Mouse (Mus musculus) embryonic facial prominence, embryonic 13.5 days (tissue): Measurements from ENCODE around the gene Cmtr1. TPM values are rescaled to one million over a fixed set of nuclear protein-coding genes. Genes with fewer than 3 reads are reported as not detected.

Experiments
- ATAC-seq: fragments of 200-750 bp; cut with Nextera tagmentation; 2 replicates; pipeline ENCODE4 v1.8.0; 2017; ENCODE audit warnings: low read depth; ENCODE audit not compliant: insufficient number of reproducible peaks, insufficient read depth, low FRiP score, low TSS enrichment
- H3K27ac ChIP-seq: fragments of 300-500 bp; sonication (generic); 2 replicates; pipeline ENCODE4 v1.5.1; 2015; ENCODE audit warnings: moderate library complexity, mild to moderate bottlenecking, inconsistent platforms
- H3K27me3 ChIP-seq: fragments of 300-500 bp; sonication (generic); 2 replicates; pipeline ENCODE4 v1.6.1; 2015; ENCODE audit warnings: mild to moderate bottlenecking, inconsistent platforms
- H3K36me3 ChIP-seq: fragments of 300-500 bp; sonication (generic); 2 replicates; pipeline ENCODE4 v1.6.1; 2015; ENCODE audit warnings: mild to moderate bottlenecking, inconsistent platforms
- H3K4me1 ChIP-seq: fragments of 300-500 bp; sonication (generic); 2 replicates; pipeline ENCODE4 v1.6.1; 2015; ENCODE audit warnings: inconsistent platforms
- H3K4me2 ChIP-seq: fragments of 300-500 bp; sonication (generic); 2 replicates; pipeline ENCODE4 v1.6.1; 2015; ENCODE audit warnings: moderate library complexity, mild to moderate bottlenecking, inconsistent platforms
- H3K4me3 ChIP-seq: fragments of 300-500 bp; sonication (generic); 2 replicates; pipeline ENCODE4 v1.5.1; 2015; ENCODE audit warnings: mild to moderate bottlenecking, inconsistent platforms
- H3K9ac ChIP-seq: fragments of 300-500 bp; sonication (generic); 2 replicates; pipeline ENCODE4 v1.6.1; 2015; ENCODE audit warnings: mild to moderate bottlenecking, inconsistent platforms
- H3K9me3 ChIP-seq: fragments of 300-500 bp; sonication (generic); 2 replicates; pipeline ENCODE4 v1.6.1; 2016; ENCODE audit warnings: inconsistent platforms
- WGBS: fragments of 180-500 bp; shearing (Covaris S2); methylation state at CpG from one replicate; pipeline ENCODE4 v1.1.7; 2015; ENCODE audit warnings: mixed read lengths; 5-methylcytosine and 5-hydroxymethylcytosine counted together
- polyA plus RNA-seq: library from polyadenylated mRNA; unstranded; fragments of >200 nt; fragmentation: Nextera tagmentation; extraction: Ambion mirVana; gene quantifications from 2 replicates; pipeline ENCODE4 v1.2.1, GENCODE M21; 2015

The Cmtr1 gene
- polyA plus RNA-seq, 1 experiment from 2014 or later: 126 TPM

- Histone ChIP-seq H3K27me3 (no peaks in the 10 kb centered on the region), H3K36me3 (peaks cover 86% of the 10 kb centered on the region), H3K4me3 (no peak overlapping the region), H3K27ac (no peak overlapping the region), H3K4me1 (no peaks in the 10 kb centered on the region), H3K4me2 (no peak overlapping the region), H3K9me3 (no peaks in the 10 kb centered on the region), H3K9ac (no peak overlapping the region)
- WGBS: 94% methylated on average over 10 of the region's 10 CpGs
- no peak for ATAC-seq
These were observed 28.2 kb downstream of the Cmtr1 start for GRCm38 (mm10) chr17:29688610-29689009.

- Histone ChIP-seq H3K4me2 (no peak overlapping the region), H3K4me3 (no peak overlapping the region), H3K27ac (no peak overlapping the region), H3K36me3 (peaks cover 86% of the 10 kb centered on the region), H3K4me1 (no peaks in the 10 kb centered on the region), H3K9me3 (no peaks in the 10 kb centered on the region), H3K9ac (no peak overlapping the region), H3K27me3 (no peaks in the 10 kb centered on the region)
- 82% methylated on average over 6 of the region's 6 CpGs for WGBS
- no peak for ATAC-seq
These were observed 29.9 kb downstream of the Cmtr1 start for GRCm38 (mm10) chr17:29690257-29690656.

GRCm38 (mm10) chr17:29692827-29693226 is 32.4 kb downstream of the Cmtr1 start:
- Histone ChIP-seq H3K4me2 (no peak overlapping the region), H3K27me3 (no peaks in the 10 kb centered on the region), H3K36me3 (peaks cover 81% of the 10 kb centered on the region), H3K4me3 (no peak overlapping the region), H3K4me1 (no peaks in the 10 kb centered on the region), H3K27ac (no peak overlapping the region), H3K9me3 (no peaks in the 10 kb centered on the region), H3K9ac (no peak overlapping the region)
- WGBS: 100% methylated on average over 2 of the region's 2 CpGs
- no peak for ATAC-seq

GRCm38 (mm10) chr17:29693571-29693970 is 33.2 kb downstream of the Cmtr1 start:
- H3K4me2 ChIP-seq: no peak overlapping the region
- ATAC-seq: no peak
- 73% methylated on average over 2 of the region's 2 CpGs for WGBS
- H3K4me3 ChIP-seq: no peak overlapping the region
- H3K9me3 ChIP-seq: no peaks in the 10 kb centered on the region
- H3K27me3 ChIP-seq: no peaks in the 10 kb centered on the region
- H3K9ac ChIP-seq: no peak overlapping the region
- H3K4me1 ChIP-seq: no peaks in the 10 kb centered on the region
- peaks cover 82% of the 10 kb centered on the region for H3K36me3 ChIP-seq
- no peak overlapping the region for H3K27ac ChIP-seq

- Histone ChIP-seq H3K9me3 (no peaks in the 10 kb centered on the region), H3K9ac (no peak overlapping the region), H3K4me3 (no peak overlapping the region), H3K27ac (no peak overlapping the region), H3K4me2 (no peak overlapping the region), H3K36me3 (peaks cover 86% of the 10 kb centered on the region), H3K27me3 (no peaks in the 10 kb centered on the region), H3K4me1 (no peaks in the 10 kb centered on the region)
- WGBS: 80% methylated on average over 4 of the region's 4 CpGs
- no peak for ATAC-seq
These were observed 34.1 kb downstream of the Cmtr1 start for GRCm38 (mm10) chr17:29694516-29694915.

- no peaks in the 10 kb centered on the region for H3K9me3 ChIP-seq
- H3K36me3 ChIP-seq: peaks cover 86% of the 10 kb centered on the region
- no peak overlapping the region for H3K4me3 ChIP-seq
- WGBS: 95% methylated on average over 8 of the region's 8 CpGs
- no peak overlapping the region for H3K4me2 ChIP-seq
- no peaks in the 10 kb centered on the region for H3K27me3 ChIP-seq
- no peak overlapping the region for H3K9ac ChIP-seq
- H3K4me1 ChIP-seq: no peaks in the 10 kb centered on the region
- ATAC-seq: no peak
- H3K27ac ChIP-seq: no peak overlapping the region
These were observed 36.5 kb downstream of the Cmtr1 start for GRCm38 (mm10) chr17:29696940-29697339.

GRCm38 (mm10) chr17:29698421-29698820 is 38.0 kb downstream of the Cmtr1 start:
- Histone ChIP-seq H3K36me3 (peaks cover 94% of the 10 kb centered on the region), H3K4me2 (no peak overlapping the region), H3K4me1 (no peaks in the 10 kb centered on the region), H3K9me3 (no peaks in the 10 kb centered on the region), H3K4me3 (no peak overlapping the region), H3K9ac (no peak overlapping the region), H3K27ac (no peak overlapping the region), H3K27me3 (no peaks in the 10 kb centered on the region)
- 87% methylated on average over 6 of the region's 6 CpGs for WGBS
- no peak for ATAC-seq

- Histone ChIP-seq H3K27ac (no peak overlapping the region), H3K9me3 (no peaks in the 10 kb centered on the region), H3K4me3 (no peak overlapping the region), H3K4me1 (no peaks in the 10 kb centered on the region), H3K27me3 (no peaks in the 10 kb centered on the region), H3K4me2 (no peak overlapping the region), H3K9ac (no peak overlapping the region), H3K36me3 (peaks cover 91% of the 10 kb centered on the region)
- no peak for ATAC-seq
- 88% methylated on average over 7 of the region's 7 CpGs for WGBS
These were observed 40.2 kb downstream of the Cmtr1 start for GRCm38 (mm10) chr17:29700573-29700972.

GRCm38 (mm10) chr17:29702938-29703710 is 42.7 kb downstream of the Cmtr1 start:
- Histone ChIP-seq H3K9ac (no peak overlapping the region), H3K27ac (no peak overlapping the region), H3K4me1 (peaks cover 5% of the 10 kb centered on the region; the same call in 1 of the 2 replicates), H3K36me3 (peaks cover 72% of the 10 kb centered on the region), H3K27me3 (no peaks in the 10 kb centered on the region), H3K9me3 (no peaks in the 10 kb centered on the region), H3K4me2 (no peak overlapping the region), H3K4me3 (no peak overlapping the region)
- 75% methylated on average over 4 of the region's 4 CpGs for WGBS
- ATAC-seq: no peak

- no peaks in the 10 kb centered on the region for H3K9me3 ChIP-seq
- H3K36me3 ChIP-seq: peaks cover 55% of the 10 kb centered on the region
- no peak overlapping the region for H3K4me2 ChIP-seq
- ATAC-seq: no peak
- no peaks in the 10 kb centered on the region for H3K27me3 ChIP-seq
- no peak overlapping the region for H3K4me3 ChIP-seq
- peaks cover 13% of the 10 kb centered on the region; the same call in 1 of the 2 replicates for H3K4me1 ChIP-seq
- no peak overlapping the region for H3K27ac ChIP-seq
- H3K9ac ChIP-seq: no peak overlapping the region
- 21% methylated on average over 3 of the region's 3 CpGs for WGBS
These were observed 44.4 kb downstream of the Cmtr1 start for GRCm38 (mm10) chr17:29704781-29705180.

- Histone ChIP-seq H3K27me3 (no peaks in the 10 kb centered on the region), H3K9me3 (no peaks in the 10 kb centered on the region), H3K36me3 (peaks cover 44% of the 10 kb centered on the region), H3K27ac (no peak overlapping the region), H3K4me1 (peaks cover 16% of the 10 kb centered on the region), H3K4me3 (no peak overlapping the region), H3K4me2 (no peak overlapping the region), H3K9ac (no peak overlapping the region)
- ATAC-seq: no peak
- WGBS: 82% methylated on average over 5 of the region's 5 CpGs
These were observed 45.5 kb downstream of the Cmtr1 start for GRCm38 (mm10) chr17:29705881-29706280.

GRCm38 (mm10) chr17:29706981-29707545 is 46.7 kb downstream of the Cmtr1 start:
- Histone ChIP-seq H3K4me1 (peaks cover 28% of the 10 kb centered on the region), H3K36me3 (peaks cover 32% of the 10 kb centered on the region), H3K9ac (no peak overlapping the region), H3K4me3 (no peak overlapping the region), H3K27ac (no peak overlapping the region), H3K27me3 (no peaks in the 10 kb centered on the region), H3K4me2 (no peak overlapping the region), H3K9me3 (no peaks in the 10 kb centered on the region)
- WGBS: 52% methylated on average over 5 of the region's 5 CpGs
- no peak for ATAC-seq
